In genomic region chr2:122069922-122070321, GRCm38 (mm10) we compare ENCODE assay signal across 9 mouse cellular contexts. TPM values are rescaled to one million over a fixed set of nuclear protein-coding genes. Genes with fewer than 3 reads are reported as not detected.
DNase-seq lines count a peak whose midpoint lies in the region; ATAC-seq lines count a peak whose summit lies in the region.
"Had no signal": no experiment of that assay in that cellular context is flagged by ENCODE, and none has a peak within 500 bp of the region (broad histone marks: within the 10 kb centered on the region; RNA-seq: fewer than 3 reads in every experiment).

No protein-coding gene starts in this region.

- H3K9me3 ChIP-seq in hindbrain, embryonic 14.5 days (ENCODE audit: control insufficient read depth, low read length), result no peaks in the 10 kb centered on the region
- H3K9me3 ChIP-seq in hindbrain, embryonic 12.5 days (replicated peaks), result no peaks in the 10 kb centered on the region
- H3K9me3 ChIP-seq: liver, embryonic 15.5 days had no signal

- H3K4me3 ChIP-seq in hindbrain, embryonic 14.5 days (replicated peaks; ENCODE audit: low read length), result no peak overlapping the region
- H3K4me3 ChIP-seq in hindbrain, embryonic 12.5 days, result no peak overlapping the region
- H3K4me3 ChIP-seq: liver, embryonic 15.5 days had no signal

- H3K36me3 ChIP-seq in hindbrain, embryonic 14.5 days (replicated peaks; ENCODE audit: control insufficient read depth, insufficient read depth), result peaks cover 67% of the 10 kb centered on the region
- H3K36me3 ChIP-seq in hindbrain, embryonic 12.5 days, result peaks cover 62% of the 10 kb centered on the region

- DNase-seq in hindbrain, embryonic 14.5 days (ENCODE audit: low spot score), result peak; percentile 53
- DNase-seq in 3T3-L1 (ENCODE audit: low read depth, low spot score), result peak; percentile 82
- DNase-seq in ES-CJ7 (ENCODE audit: low read depth, low spot score), result peak; percentile 61
- peak; percentile 50 to 70 for DNase-seq in cerebellum, postnatal 14 days
- DNase-seq in induced T-regulatory cell, adult 2 months (ENCODE audit: low read depth), result peak; percentile 85
- DNase-seq in monocyte, adult 2 months (ENCODE audit: low read depth in 1 of 2, low spot score in 2 of 2), result peak; percentile 20 to 24

- 39% methylated on average over 5 of the region's 5 CpGs for WGBS in hindbrain, embryonic 14.5 days
- WGBS in hindbrain, embryonic 12.5 days, result 39% methylated on average over 5 of the region's 5 CpGs

- H3K4me2 ChIP-seq in hindbrain, embryonic 14.5 days (replicated peaks), result no peak overlapping the region
- H3K4me2 ChIP-seq in hindbrain, embryonic 12.5 days (replicated peaks), result no peak overlapping the region
- H3K4me2 ChIP-seq: liver, embryonic 15.5 days had no signal

- H3K9ac ChIP-seq in hindbrain, embryonic 14.5 days, result no peak overlapping the region
- H3K9ac ChIP-seq in hindbrain, embryonic 12.5 days, result no peak overlapping the region
- H3K9ac ChIP-seq: liver, embryonic 15.5 days had no signal

- no peaks in the 10 kb centered on the region for H3K27me3 ChIP-seq in hindbrain, embryonic 14.5 days (ENCODE audit: control insufficient read depth, insufficient read depth, low read length)
- H3K27me3 ChIP-seq in hindbrain, embryonic 12.5 days, result no peaks in the 10 kb centered on the region
- H3K27me3 ChIP-seq: liver, embryonic 15.5 days had no signal

- no peak overlapping the region for H3K27ac ChIP-seq in hindbrain, embryonic 14.5 days
- no peak overlapping the region for H3K27ac ChIP-seq in hindbrain, embryonic 12.5 days
- H3K27ac ChIP-seq: liver, embryonic 15.5 days had no signal

- ATAC-seq in hindbrain, embryonic 14.5 days (ENCODE audit: low FRiP score), result no peak
- no peak for ATAC-seq in hindbrain, embryonic 12.5 days (ENCODE audit: low FRiP score)
- ATAC-seq in activated CD4-positive, CD25-positive, alpha-beta regulatory T cell, adult 4 months, result no peak

- H3K4me1 ChIP-seq in hindbrain, embryonic 14.5 days (replicated peaks; ENCODE audit: control insufficient read depth, insufficient read depth, low read length), result no peaks in the 10 kb centered on the region
- H3K4me1 ChIP-seq in hindbrain, embryonic 12.5 days, result no peaks in the 10 kb centered on the region
- H3K4me1 ChIP-seq: liver, embryonic 15.5 days had no signal

RNA-seq across cellular contexts. Expression of gene Eif3j1, which starts 41.6 kb away (rescaled TPM):
- polyA plus RNA-seq in hindbrain, embryonic 14.5 days (2014; fragmentation: Nextera tagmentation; extraction: Ambion mirVana), result 13.4 and 13.5 TPM in 2 replicates
- polyA plus RNA-seq in hindbrain, embryonic 12.5 days (2016; fragmentation: Nextera tagmentation; extraction: Ambion mirVana), result 12.6 and 13.4 TPM in 2 replicates
- 1 to 10 TPM; 3.5 to 4.0 TPM for polyA plus RNA-seq in activated CD4-positive, CD25-positive, alpha-beta regulatory T cell, adult 4 months (2017; shearing (Covaris generic))

RNA-seq across cellular contexts. Expression of gene Spg11, which starts 48.3 kb away (rescaled TPM):
- 9.6 and 10.8 TPM in 2 replicates for polyA plus RNA-seq in hindbrain, embryonic 14.5 days (2014; fragmentation: Nextera tagmentation; extraction: Ambion mirVana)
- 13.6 and 14.2 TPM in 2 replicates for polyA plus RNA-seq in hindbrain, embryonic 12.5 days (2016; fragmentation: Nextera tagmentation; extraction: Ambion mirVana)
- 1 to 10 TPM; 5.5 to 5.8 TPM for polyA plus RNA-seq in activated CD4-positive, CD25-positive, alpha-beta regulatory T cell, adult 4 months (2017; shearing (Covaris generic))

Comparison
In these comparisons a context has a peak if more than half of its experiments do, and no peak if none do; other contexts are left out.
1. DNase-seq: peak in every context shown above with its lines; median percentile 85 in induced T-regulatory cell, adult 2 months; 82 in 3T3-L1; 61 in ES-CJ7; 60 in cerebellum, postnatal 14 days; 53 in hindbrain, embryonic 14.5 days; 22 in monocyte, adult 2 months.